Mouse (Mus musculus): ENCODE measurements around the gene Anxa5. TPM values are rescaled to one million over a fixed set of nuclear protein-coding genes. Genes with fewer than 3 reads are reported as not detected.

Anxa5 gene
- total and polyA plus RNA-seq, 3 experiments, result 40.7 to 111 TPM; not detected in 1

GRCm38 (mm10) chr3:36488367-36488766 is 12.7 kb upstream of the Anxa5 start:
- no peak for TF ChIP-seq CTCF (IDR thresholded peaks at IDR 0.05 in 2 of 3, conservative IDR thresholded peaks at IDR 0.05 in 1 of 3; ENCODE audit: control insufficient read depth in 1 of 3, insufficient read depth in 1 of 3, low read depth in 2 of 3, low read length in 3 of 3, poor library complexity in 1 of 3, severe bottlenecking in 1 of 3)
- TF ChIP-seq ZKSCAN1 (IDR thresholded peaks at IDR 0.05; ENCODE audit: low read depth, low read length), result no peak
- TF ChIP-seq MAFK (IDR thresholded peaks at IDR 0.05; ENCODE audit: borderline replicate concordance, low read depth, low read length), result no peak
- TF ChIP-seq ZNF384 (IDR thresholded peaks at IDR 0.05; ENCODE audit: low read depth, low read length), result peak; percentile 70; the same call in 1 of the 2 replicates
- H3K36me3 ChIP-seq (ENCODE audit: control insufficient read depth in 1 of 2, insufficient read depth in 2 of 2, low read length in 2 of 2), result peaks cover 0 to 20% of the 10 kb centered on the region in 2 experiments; a peak in 2 of 4 replicates
- H3K9ac ChIP-seq (ENCODE audit: control insufficient read depth, low read depth, low read length, poor library complexity, severe bottlenecking), result no peak overlapping the region
- H3K4me3 ChIP-seq (ENCODE audit: control insufficient read depth in 1 of 2, insufficient read depth in 1 of 2, low read depth in 2 of 2, low read length in 2 of 2), result no peak overlapping the region
- no peaks in the 10 kb centered on the region for H3K9me3 ChIP-seq (replicated peaks; ENCODE audit: insufficient read depth, low read length)
- H3K27ac ChIP-seq (ENCODE audit: control insufficient read depth, low read depth, low read length), result no peak overlapping the region
- H3K27me3 ChIP-seq (ENCODE audit: control insufficient read depth in 1 of 2, insufficient read depth in 2 of 2, low read length in 2 of 2), result no peaks in the 10 kb centered on the region
- peaks cover 2 to 24% of the 10 kb centered on the region in 2 experiments for H3K4me1 ChIP-seq (ENCODE audit: control insufficient read depth in 1 of 2, insufficient read depth in 2 of 2, low read length in 2 of 2)
- DNase-seq (ENCODE audit: low read depth, low spot score), result peak; percentile 22
- no peaks in the 10 kb centered on the region for H3K79me2 ChIP-seq (ENCODE audit: control insufficient read depth, insufficient read depth, low read length, poor library complexity)

- H3K36me3 ChIP-seq (ENCODE audit: control insufficient read depth in 1 of 2, insufficient read depth in 2 of 2, low read length in 2 of 2), result peaks cover 0 to 8% of the 10 kb centered on the region in 2 experiments; a peak in 2 of 4 replicates
- no peak for TF ChIP-seq ETS1 (IDR thresholded peaks at IDR 0.05; ENCODE audit: low read depth, low read length)
- TF ChIP-seq NELFE (IDR thresholded peaks at IDR 0.05; ENCODE audit: low read depth, low read length), result no peak
- no peak for TF ChIP-seq CHD2 (IDR thresholded peaks at IDR 0.05; ENCODE audit: low read length)
- no peak for TF ChIP-seq SIN3A (IDR thresholded peaks at IDR 0.05; ENCODE audit: low read length)
- no peak overlapping the region for H3K4me3 ChIP-seq (ENCODE audit: control insufficient read depth in 1 of 2, insufficient read depth in 1 of 2, low read depth in 2 of 2, low read length in 2 of 2)
- peaks cover 0 to 13% of the 10 kb centered on the region in 2 experiments; a peak in 2 of 4 replicates for H3K4me1 ChIP-seq (ENCODE audit: control insufficient read depth in 1 of 2, insufficient read depth in 2 of 2, low read length in 2 of 2)
- no peaks in the 10 kb centered on the region for H3K9me3 ChIP-seq (replicated peaks; ENCODE audit: insufficient read depth, low read length)
- no peak overlapping the region for H3K9ac ChIP-seq (ENCODE audit: control insufficient read depth, low read depth, low read length, poor library complexity, severe bottlenecking)
- no peaks in the 10 kb centered on the region for H3K79me2 ChIP-seq (ENCODE audit: control insufficient read depth, insufficient read depth, low read length, poor library complexity)
- H3K27ac ChIP-seq (ENCODE audit: control insufficient read depth, low read depth, low read length), result no peak overlapping the region
- H3K27me3 ChIP-seq (ENCODE audit: control insufficient read depth in 1 of 2, insufficient read depth in 2 of 2, low read length in 2 of 2), result no peaks in the 10 kb centered on the region
- DNase-seq (ENCODE audit: low read depth, low spot score), result no peak
Measured at GRCm38 (mm10) chr3:36486881-36487280, 11.2 kb upstream of the Anxa5 start.

GRCm38 (mm10) chr3:36486176-36486575 is 10.5 kb upstream of the Anxa5 start:
- H3K4me3 ChIP-seq (ENCODE audit: control insufficient read depth in 1 of 2, insufficient read depth in 1 of 2, low read depth in 2 of 2, low read length in 2 of 2), result no peak overlapping the region
- peaks cover 0 to 6% of the 10 kb centered on the region in 2 experiments; a peak in 2 of 4 replicates for H3K4me1 ChIP-seq (ENCODE audit: control insufficient read depth in 1 of 2, insufficient read depth in 2 of 2, low read length in 2 of 2)
- H3K27ac ChIP-seq (ENCODE audit: control insufficient read depth, low read depth, low read length), result no peak overlapping the region
- no peak overlapping the region for H3K9ac ChIP-seq (ENCODE audit: control insufficient read depth, low read depth, low read length, poor library complexity, severe bottlenecking)
- H3K36me3 ChIP-seq (ENCODE audit: control insufficient read depth in 1 of 2, insufficient read depth in 2 of 2, low read length in 2 of 2), result peaks cover 0 to 4% of the 10 kb centered on the region in 2 experiments; a peak in 1 of 4 replicates
- no peaks in the 10 kb centered on the region for H3K9me3 ChIP-seq (replicated peaks; ENCODE audit: insufficient read depth, low read length)
- H3K79me2 ChIP-seq (ENCODE audit: control insufficient read depth, insufficient read depth, low read length, poor library complexity), result no peaks in the 10 kb centered on the region
- H3K27me3 ChIP-seq (ENCODE audit: control insufficient read depth in 1 of 2, insufficient read depth in 2 of 2, low read length in 2 of 2), result no peaks in the 10 kb centered on the region
- TF ChIP-seq ZKSCAN1 (IDR thresholded peaks at IDR 0.05; ENCODE audit: low read depth, low read length) (no peak), NRF1 (IDR thresholded peaks at IDR 0.05; ENCODE audit: insufficient read depth, low read depth, low read length, poor library complexity, severe bottlenecking) (no peak), BHLHE40 (IDR thresholded peaks at IDR 0.05; ENCODE audit: borderline replicate concordance, low read depth, low read length) (no peak), CHD2 (IDR thresholded peaks at IDR 0.05; ENCODE audit: low read length) (no peak), POLR2AphosphoS2 (IDR thresholded peaks at IDR 0.05; ENCODE audit: low read length) (no peak), NELFE (IDR thresholded peaks at IDR 0.05; ENCODE audit: low read depth, low read length) (no peak), KAT2A (conservative IDR thresholded peaks at IDR 0.05; ENCODE audit: low read depth, low read length) (no peak), CHD1 (IDR thresholded peaks at IDR 0.05; ENCODE audit: low read depth, low read length) (no peak), USF1 (IDR thresholded peaks at IDR 0.05; ENCODE audit: low read depth, low read length) (no peak), UBTF (IDR thresholded peaks at IDR 0.05; ENCODE audit: borderline replicate concordance, insufficient read depth, low read depth, low read length) (no peak), GATA1 (IDR thresholded peaks at IDR 0.05; ENCODE audit: low read depth, low read length) (no peak), CTCF (IDR thresholded peaks at IDR 0.05 in 2 of 3, conservative IDR thresholded peaks at IDR 0.05 in 1 of 3; ENCODE audit: control insufficient read depth in 1 of 3, insufficient read depth in 1 of 3, low read depth in 2 of 3, low read length in 3 of 3, poor library complexity in 1 of 3, severe bottlenecking in 1 of 3) (no peak), RAD21 (IDR thresholded peaks at IDR 0.05; ENCODE audit: low read depth, low read length) (no peak), POLR2AphosphoS5 (IDR thresholded peaks at IDR 0.05; ENCODE audit: borderline replicate concordance, low read depth, low read length) (no peak), SIN3A (IDR thresholded peaks at IDR 0.05; ENCODE audit: low read length) (no peak), MAFK (IDR thresholded peaks at IDR 0.05; ENCODE audit: borderline replicate concordance, low read depth, low read length) (no peak), GABPA (IDR thresholded peaks at IDR 0.05; ENCODE audit: low read depth, low read length) (no peak), EP300 (IDR thresholded peaks at IDR 0.05; ENCODE audit: low read depth in 1 of 2, low read length in 2 of 2) (no peak), ZNF384 (IDR thresholded peaks at IDR 0.05; ENCODE audit: low read depth, low read length) (no peak), E2F4 (IDR thresholded peaks at IDR 0.05; ENCODE audit: borderline replicate concordance, low read depth, low read length) (no peak)
- DNase-seq (ENCODE audit: low read depth, low spot score), result no peak
